Mouse (Mus musculus) heart, postnatal 10 days (tissue): Measurements from ENCODE around the gene Gorasp2. TPM values are rescaled to one million over a fixed set of nuclear protein-coding genes. Genes with fewer than 3 reads are reported as not detected.

Source experiments
- DNase-seq, 2 experiments: peaks; one replicate each; pipeline ENCODE4 v3.0.0; 2021
- intact Hi-C: fragments of 180-260 bp; cut with DNase I; formaldehyde crosslinking; loops from one replicate; pipeline ENCODE4 v1.15.1; 2025
- total RNA-seq, 2 experiments: library from RNA; stranded (reverse); gene quantifications; 2 replicates each; pipeline ENCODE4 v1.2.3; 2021

The Gorasp2 gene
- total RNA-seq, 2 experiments from 2014 or later: 84.5 to 86.7 TPM

GRCm38 (mm10) chr2:70735534-70735933 is 74.2 kb downstream of the Gorasp2 start:
- no peak for DNase-seq
- intact Hi-C loops: no loop called here

GRCm38 (mm10) chr2:70736008-70736407 is 74.6 kb downstream of the Gorasp2 start:
- intact Hi-C loops: no loop called here

GRCm38 (mm10) chr2:70741901-70742300 is 80.5 kb downstream of the Gorasp2 start:
- intact Hi-C loops: no loop called here
- no peak for DNase-seq

More at GRCm38 (mm10) chr2:70736008-70736407, 74.6 kb downstream of the Gorasp2 start:
- no peak for DNase-seq

- DNase-seq: no peak
- intact Hi-C loops: no loop called here
Measured at GRCm38 (mm10) chr2:70742588-70742987, 81.2 kb downstream of the Gorasp2 start.

- DNase-seq: no peak
Measured at GRCm38 (mm10) chr2:70751655-70752054, 90.3 kb downstream of the Gorasp2 start.

GRCm38 (mm10) chr2:70752149-70752548 is 90.8 kb downstream of the Gorasp2 start:
- no peak for DNase-seq
- intact Hi-C loops: no loop called here

More at GRCm38 (mm10) chr2:70751655-70752054, 90.3 kb downstream of the Gorasp2 start:
- intact Hi-C loops: no loop called here

Other genes with a start within 250 kb of the Gorasp2 start
- under 1 TPM; 0.12 to 0.27 TPM for gene Sp5, start 186.7 kb upstream of the Gorasp2 start, total RNA-seq
- not detected for gene Erich2, start 152.8 kb upstream of the Gorasp2 start, total RNA-seq
- gene Gad1, start 108.5 kb upstream of the Gorasp2 start, total RNA-seq: under 1 TPM; 0.47 to 0.67 TPM
- gene Gm26558, start 532 bp downstream of the Gorasp2 start, total RNA-seq: under 1 TPM in 1 of 2 experiments, not detected in 1; 0.32 TPM
- 10 to 100 TPM; 45.9 to 47.3 TPM for gene Tlk1, start 164.2 kb downstream of the Gorasp2 start, total RNA-seq